Mouse (Mus musculus): ENCODE measurements at regions not wholly inside any gene's neighbourhood (a gene's known extent, or its start where the extent isn't known, plus 50 kb on each side); places are given as distances from the start of the nearest gene placed in this dataset.
A peak's percentile ranks its signal among the peaks of the same experiment; 100 is the strongest.

DNA sequence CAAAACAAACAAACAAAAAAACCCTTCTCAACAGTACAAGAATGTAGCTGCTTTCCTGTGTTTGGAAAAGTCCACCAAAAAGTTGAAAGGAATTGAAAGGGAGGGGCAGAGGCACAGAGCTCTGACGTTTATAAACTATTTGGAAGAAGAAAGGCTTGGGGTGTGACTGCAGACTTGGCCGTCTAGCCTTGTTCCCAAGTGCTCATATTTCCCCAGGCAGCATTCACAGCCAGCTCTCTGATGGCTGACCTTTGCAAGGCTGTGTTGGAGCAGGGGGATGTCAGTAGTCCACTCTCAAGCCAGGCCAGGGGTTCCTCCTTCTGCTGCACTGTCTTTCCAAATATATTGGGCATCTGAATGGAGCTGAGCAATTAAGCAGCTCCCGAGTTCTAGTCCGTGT, 534.5 kb downstream of the 1700129C05Rik start:
- no peaks in the 10 kb centered on the region for H3K27me3 ChIP-seq (ENCODE audit: insufficient read depth, low read length)
- H3K9ac ChIP-seq: no peak overlapping the region
- H3K4me2 ChIP-seq (ENCODE audit: low read depth): no peak overlapping the region
- H3K9me3 ChIP-seq (ENCODE audit: low read length): no peaks in the 10 kb centered on the region
- TF ChIP-seq CTCF (IDR thresholded peaks at IDR 0.05; ENCODE audit: low read depth): no peak
- no peaks in the 10 kb centered on the region for H3K36me3 ChIP-seq (ENCODE audit: insufficient read depth)
- DNase-seq: no peak
- H3K4me3 ChIP-seq (ENCODE audit: low read depth, low read length): no peak overlapping the region
- H3K27ac ChIP-seq (ENCODE audit: low read depth, low read length): no peak overlapping the region
- ATAC-seq: no peak
- 60% methylated on average over 4 of the region's 4 CpGs for WGBS
- H3K4me1 ChIP-seq (ENCODE audit: insufficient read depth): no peaks in the 10 kb centered on the region

DNA sequence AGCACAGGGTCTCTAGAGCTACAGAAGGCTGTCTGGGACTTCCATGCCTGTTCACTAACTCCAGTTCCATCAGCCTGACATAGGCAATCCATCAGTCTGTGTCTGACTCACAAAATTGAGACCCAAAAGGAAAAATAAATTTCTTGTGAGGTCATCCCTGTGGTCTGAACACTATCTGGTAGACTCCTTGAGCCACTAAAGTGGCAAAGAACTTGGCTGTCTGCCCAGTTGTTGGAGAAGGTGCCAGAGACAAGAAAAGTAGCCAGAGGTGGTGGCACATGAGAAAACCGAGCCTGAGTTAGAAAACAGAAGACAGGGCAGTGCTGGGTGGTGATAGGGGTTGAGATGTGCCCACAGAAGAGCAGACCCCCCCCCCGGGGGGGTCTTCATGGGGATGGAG, 535.0 kb downstream of the 1700129C05Rik start:
- Histone ChIP-seq H3K27me3 (ENCODE audit: insufficient read depth, low read length) (no peaks in the 10 kb centered on the region), H3K9ac (no peak overlapping the region), H3K36me3 (ENCODE audit: insufficient read depth) (no peaks in the 10 kb centered on the region), H3K27ac (ENCODE audit: low read depth, low read length) (no peak overlapping the region), H3K4me1 (ENCODE audit: insufficient read depth) (no peaks in the 10 kb centered on the region), H3K4me3 (ENCODE audit: low read depth, low read length) (no peak overlapping the region), H3K9me3 (ENCODE audit: low read length) (no peaks in the 10 kb centered on the region), H3K4me2 (ENCODE audit: low read depth) (no peak overlapping the region)
- ATAC-seq (no peak), DNase-seq (no peak)
- TF ChIP-seq CTCF (IDR thresholded peaks at IDR 0.05; ENCODE audit: low read depth): no peak
- 61% methylated on average over 2 of the region's 2 CpGs for WGBS

DNA sequence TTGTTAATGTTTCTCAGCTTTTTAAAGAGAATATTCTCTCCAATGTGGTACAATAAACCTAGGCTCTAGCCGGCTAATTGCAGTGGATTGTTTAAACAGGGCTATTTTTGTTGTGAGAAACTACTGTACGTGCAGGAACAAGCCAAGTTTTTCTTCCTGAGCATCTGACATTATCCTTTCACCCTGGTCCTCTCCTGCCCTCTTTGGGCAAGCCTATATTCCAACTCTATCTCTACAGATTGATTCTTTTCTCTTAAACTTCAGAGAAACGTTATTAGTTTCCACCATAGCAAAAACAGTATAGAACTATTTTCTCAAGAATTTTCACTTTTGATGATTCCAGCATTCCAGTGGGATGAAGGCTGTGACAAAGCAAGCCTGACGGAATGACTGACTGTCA, 535.2 kb downstream of the Fgf9 start:
- WGBS: 67% methylated on average over 4 of the region's 4 CpGs
- Histone ChIP-seq H3K4me3 (ENCODE audit: low read depth, low read length) (no peak overlapping the region), H3K27ac (ENCODE audit: low read depth, low read length) (no peak overlapping the region), H3K9me3 (ENCODE audit: low read length) (no peaks in the 10 kb centered on the region), H3K27me3 (ENCODE audit: insufficient read depth, low read length) (no peaks in the 10 kb centered on the region), H3K9ac (no peak overlapping the region), H3K4me1 (ENCODE audit: insufficient read depth) (no peaks in the 10 kb centered on the region), H3K4me2 (ENCODE audit: low read depth) (no peak overlapping the region), H3K36me3 (ENCODE audit: insufficient read depth) (no peaks in the 10 kb centered on the region)
- no peak for DNase-seq
- TF ChIP-seq CTCF (IDR thresholded peaks at IDR 0.05; ENCODE audit: low read depth): peak; percentile 37
- no peak for ATAC-seq

DNA sequence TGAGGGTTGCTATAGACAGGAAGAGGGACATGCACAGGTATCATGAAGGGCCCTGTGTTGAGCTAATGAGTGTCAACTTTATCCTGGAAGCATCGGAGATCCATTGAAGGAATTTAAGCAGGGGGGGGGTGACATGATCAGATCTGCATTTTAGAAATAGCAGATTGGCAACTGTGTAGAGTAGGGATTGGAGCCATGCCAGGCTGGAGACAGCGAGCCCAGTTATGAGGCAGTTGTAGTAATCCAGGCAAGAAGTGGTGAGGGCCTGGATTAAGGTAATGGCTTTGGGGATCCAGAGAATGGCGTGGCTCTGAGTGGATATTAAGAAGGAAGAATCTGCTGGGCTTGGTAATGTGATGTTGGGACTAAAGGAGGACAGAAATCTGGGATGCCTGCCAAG, 528.5 kb downstream of the Fgf9 start:
- Histone ChIP-seq H3K4me2 (ENCODE audit: low read depth) (no peak overlapping the region), H3K4me1 (ENCODE audit: insufficient read depth) (no peaks in the 10 kb centered on the region), H3K36me3 (ENCODE audit: insufficient read depth) (no peaks in the 10 kb centered on the region), H3K9me3 (ENCODE audit: low read length) (no peaks in the 10 kb centered on the region), H3K27ac (ENCODE audit: low read depth, low read length) (no peak overlapping the region), H3K27me3 (ENCODE audit: insufficient read depth, low read length) (no peaks in the 10 kb centered on the region), H3K4me3 (ENCODE audit: low read depth, low read length) (no peak overlapping the region), H3K9ac (no peak overlapping the region)
- 49% methylated on average over 3 of the region's 3 CpGs for WGBS
- no peak for TF ChIP-seq CTCF (IDR thresholded peaks at IDR 0.05; ENCODE audit: low read depth)
- no peak for DNase-seq
- ATAC-seq: no peak

DNA sequence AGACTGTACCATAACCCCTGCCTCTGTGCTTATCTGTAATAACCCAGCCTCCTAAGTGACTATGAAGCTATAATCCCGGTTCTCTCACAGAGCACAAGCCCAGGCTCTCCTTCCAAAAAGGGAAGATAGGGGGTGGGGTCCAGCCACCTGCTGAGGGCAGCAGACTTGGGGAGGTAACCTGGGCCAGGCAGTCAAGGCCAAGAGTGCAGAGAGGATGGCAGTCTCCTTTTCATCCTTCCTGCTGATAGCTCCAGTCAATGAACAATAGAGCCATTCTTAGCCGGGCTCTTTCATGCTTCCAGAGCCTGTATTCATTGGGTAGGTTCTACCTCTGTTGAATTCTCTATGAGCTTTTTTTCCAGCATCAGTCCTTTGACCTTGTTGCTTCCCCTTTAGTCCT, 527.5 kb downstream of the Fgf9 start:
- no peaks in the 10 kb centered on the region for H3K9me3 ChIP-seq (ENCODE audit: low read length)
- no peak overlapping the region for H3K27ac ChIP-seq (ENCODE audit: low read depth, low read length)
- no peak for TF ChIP-seq CTCF (IDR thresholded peaks at IDR 0.05; ENCODE audit: low read depth)
- H3K4me2 ChIP-seq (ENCODE audit: low read depth): no peak overlapping the region
- ATAC-seq: no peak
- no peak overlapping the region for H3K9ac ChIP-seq
- no peaks in the 10 kb centered on the region for H3K36me3 ChIP-seq (ENCODE audit: insufficient read depth)
- no peaks in the 10 kb centered on the region for H3K27me3 ChIP-seq (ENCODE audit: insufficient read depth, low read length)
- H3K4me1 ChIP-seq (ENCODE audit: insufficient read depth): no peaks in the 10 kb centered on the region
- no peak for DNase-seq
- 42% methylated on average over 2 of the region's 2 CpGs for WGBS
- no peak overlapping the region for H3K4me3 ChIP-seq (ENCODE audit: low read depth, low read length)

DNA sequence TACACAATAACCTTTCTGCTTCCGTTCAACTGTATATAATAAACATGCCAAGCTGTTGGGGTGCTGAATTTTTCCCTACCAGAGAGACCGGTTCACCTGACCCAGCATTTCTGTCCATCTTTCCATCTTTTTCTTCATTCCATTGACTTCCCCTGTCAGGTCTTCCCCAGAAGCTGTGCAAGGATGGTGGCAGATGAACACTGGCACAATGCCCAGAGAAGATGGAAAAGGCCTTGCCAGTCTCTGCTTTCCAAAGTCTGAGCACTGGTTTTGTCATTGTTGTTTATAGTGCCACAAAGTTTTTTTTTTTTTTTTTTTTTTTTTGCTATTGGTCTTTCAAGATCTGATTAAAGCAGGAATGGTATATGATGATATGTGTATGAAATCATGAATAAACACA, 526.6 kb downstream of the Fgf9 start:
- Histone ChIP-seq H3K4me1 (ENCODE audit: insufficient read depth) (no peaks in the 10 kb centered on the region), H3K4me3 (ENCODE audit: low read depth, low read length) (no peak overlapping the region), H3K27ac (ENCODE audit: low read depth, low read length) (no peak overlapping the region), H3K4me2 (ENCODE audit: low read depth) (no peak overlapping the region), H3K27me3 (ENCODE audit: insufficient read depth, low read length) (no peaks in the 10 kb centered on the region), H3K36me3 (ENCODE audit: insufficient read depth) (no peaks in the 10 kb centered on the region), H3K9me3 (ENCODE audit: low read length) (no peaks in the 10 kb centered on the region), H3K9ac (no peak overlapping the region)
- ATAC-seq: no peak
- DNase-seq: no peak
- no peak for TF ChIP-seq CTCF (IDR thresholded peaks at IDR 0.05; ENCODE audit: low read depth)
- WGBS: 94% methylated on average over 2 of the region's 2 CpGs

DNA sequence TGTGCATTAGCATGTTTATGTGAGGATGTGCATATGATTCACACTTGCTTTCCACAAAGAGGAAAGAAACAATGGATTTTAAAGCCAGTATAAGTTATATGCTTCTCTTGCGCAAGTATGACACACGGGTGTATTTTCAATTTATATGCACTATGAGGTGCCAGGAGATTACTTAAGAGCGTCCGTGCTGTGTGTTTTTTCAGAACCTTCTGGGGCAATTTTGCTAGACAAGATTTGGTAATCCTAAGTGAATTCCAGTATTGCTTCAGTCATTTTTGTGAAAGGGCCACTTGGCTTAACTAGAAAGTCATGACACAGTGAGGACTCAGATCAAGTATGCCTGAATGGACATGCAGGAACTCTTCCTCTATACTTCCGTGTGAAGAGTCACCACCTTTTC, 511.5 kb downstream of the Fgf9 start:
- Histone ChIP-seq H3K4me2 (ENCODE audit: low read depth) (no peak overlapping the region), H3K9me3 (ENCODE audit: low read length) (no peaks in the 10 kb centered on the region), H3K4me1 (ENCODE audit: insufficient read depth) (no peaks in the 10 kb centered on the region), H3K27me3 (ENCODE audit: insufficient read depth, low read length) (no peaks in the 10 kb centered on the region), H3K36me3 (ENCODE audit: insufficient read depth) (no peaks in the 10 kb centered on the region), H3K27ac (ENCODE audit: low read depth, low read length) (no peak overlapping the region), H3K9ac (no peak overlapping the region), H3K4me3 (ENCODE audit: low read depth, low read length) (no peak overlapping the region)
- ATAC-seq (no peak), DNase-seq (no peak)
- TF ChIP-seq CTCF (IDR thresholded peaks at IDR 0.05; ENCODE audit: low read depth): no peak
- WGBS: 95% methylated on average over 5 of the region's 5 CpGs

DNA sequence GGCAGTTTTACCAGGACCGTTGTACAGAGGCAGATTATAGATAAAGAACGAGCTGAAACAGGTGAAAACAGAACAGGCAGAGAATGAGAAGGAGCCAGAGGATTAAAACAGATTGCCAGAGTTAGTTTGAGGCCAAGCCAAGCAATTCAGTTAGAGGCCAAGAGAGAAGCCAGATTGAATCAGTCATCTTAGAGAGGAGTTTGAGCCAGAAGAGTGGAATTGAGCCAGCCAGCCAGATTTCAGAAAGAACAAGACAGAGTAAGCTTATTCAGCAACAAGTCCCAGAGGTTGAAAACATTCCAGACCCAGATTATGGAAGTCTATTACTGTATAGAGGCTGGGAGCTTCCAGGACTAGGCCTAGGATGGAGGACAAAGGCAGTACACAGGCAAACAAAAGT, 499.7 kb downstream of the Fgf9 start:
- 0 out of 2 replicates have a peak, but pooled peaks cover 3% of the 10 kb centered on the region for H3K9me3 ChIP-seq (ENCODE audit: low read length)
- no peak overlapping the region for H3K4me3 ChIP-seq (ENCODE audit: low read depth, low read length)
- DNase-seq (peak; percentile 11), ATAC-seq (no peak)
- no peak overlapping the region for H3K4me2 ChIP-seq (ENCODE audit: low read depth)
- H3K4me1 ChIP-seq (ENCODE audit: insufficient read depth): no peaks in the 10 kb centered on the region
- H3K36me3 ChIP-seq (ENCODE audit: insufficient read depth): no peaks in the 10 kb centered on the region
- H3K27ac ChIP-seq (ENCODE audit: low read depth, low read length): no peak overlapping the region
- no peak for TF ChIP-seq CTCF (IDR thresholded peaks at IDR 0.05; ENCODE audit: low read depth)
- H3K27me3 ChIP-seq (ENCODE audit: insufficient read depth, low read length): no peaks in the 10 kb centered on the region
- H3K9ac ChIP-seq: no peak overlapping the region
- 77% methylated on average over 2 of the region's 2 CpGs for WGBS

All from forebrain, postnatal 0 days (tissue).